Mouse (Mus musculus): ENCODE data around the gene Usp21. TPM values are rescaled to one million over a fixed set of nuclear protein-coding genes. Genes with fewer than 3 reads are reported as not detected.

The Usp21 gene
- polyA plus RNA-seq, 1 experiment from 2014 or later, result 122 TPM

DNA sequence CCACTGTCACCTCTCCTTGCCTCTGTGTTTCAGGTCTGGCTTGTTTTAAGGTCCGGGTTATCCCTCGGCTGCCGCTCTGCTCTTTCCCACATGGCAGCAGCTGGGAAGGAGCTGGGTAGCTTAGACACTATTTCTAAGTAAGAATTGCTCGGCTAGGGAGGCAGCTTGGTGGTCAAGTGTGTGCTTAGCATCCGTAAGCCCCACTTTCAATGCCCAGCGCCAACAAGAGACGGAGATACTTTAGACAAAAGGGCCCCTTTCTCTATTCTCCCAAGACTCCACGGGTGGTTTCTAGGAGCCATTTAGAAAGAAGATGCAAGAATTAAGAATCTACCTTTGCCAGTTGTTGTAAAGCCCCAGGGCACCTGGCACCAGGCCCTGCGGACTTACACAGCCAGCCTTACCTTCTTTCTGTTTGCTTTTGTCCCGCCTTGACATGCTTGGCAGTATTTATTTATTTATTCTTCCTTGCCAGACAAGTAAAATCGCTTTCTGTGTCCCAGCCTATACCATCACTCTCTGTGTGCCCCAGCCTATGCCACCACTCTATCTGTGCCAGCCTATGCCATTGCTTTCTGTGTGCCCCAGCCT is 12.6 kb downstream of the Usp21 start:
- ATAC-seq, result no peak
- H3K27ac ChIP-seq, result no peak overlapping the region
- 74% methylated on average over 11 of the region's 11 CpGs for WGBS
- no peak overlapping the region for H3K4me3 ChIP-seq
- H3K27me3 ChIP-seq, result no peaks in the 10 kb centered on the region
- H3K36me3 ChIP-seq (ENCODE audit: poor library complexity, severe bottlenecking), result peaks cover 69% of the 10 kb centered on the region
- H3K9me3 ChIP-seq (replicated peaks), result no peaks in the 10 kb centered on the region
- no peak overlapping the region for H3K4me2 ChIP-seq
- H3K4me1 ChIP-seq, result peaks cover 31% of the 10 kb centered on the region
- no peak overlapping the region for H3K9ac ChIP-seq

GRCm38 (mm10) chr1:171274171-171274570 is 13.6 kb downstream of the Usp21 start:
- Histone ChIP-seq H3K4me2 (no peak overlapping the region), H3K4me3 (no peak overlapping the region), H3K27me3 (no peaks in the 10 kb centered on the region), H3K4me1 (peaks cover 27% of the 10 kb centered on the region), H3K9ac (no peak overlapping the region), H3K36me3 (ENCODE audit: poor library complexity, severe bottlenecking) (peaks cover 69% of the 10 kb centered on the region), H3K27ac (no peak overlapping the region), H3K9me3 (replicated peaks) (no peaks in the 10 kb centered on the region)
- ATAC-seq, result no peak
- WGBS, result 93% methylated on average over 12 of the region's 12 CpGs

DNA sequence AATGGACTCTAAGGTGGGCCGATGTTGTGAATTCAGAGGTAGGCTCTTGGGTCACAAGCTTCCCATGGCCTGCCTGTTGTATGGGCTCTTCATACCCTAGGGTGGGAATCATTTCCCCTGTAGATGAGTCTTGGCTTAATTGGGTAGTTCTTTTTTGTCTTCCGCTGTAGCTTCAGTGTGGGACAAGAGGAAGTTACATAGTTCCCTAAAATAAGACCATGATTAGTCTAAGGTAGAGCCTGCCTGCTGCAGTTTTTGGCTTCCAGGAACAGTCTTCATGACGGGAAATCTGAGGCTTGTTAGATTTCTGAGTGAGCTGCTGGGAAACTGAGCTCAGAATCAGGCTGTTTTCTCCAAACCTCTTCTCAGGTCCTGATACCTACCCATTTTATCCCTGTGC is 15.7 kb downstream of the Usp21 start:
- Histone ChIP-seq H3K4me1 (peaks cover 27% of the 10 kb centered on the region), H3K9ac (no peak overlapping the region; the same call in 1 of the 2 replicates), H3K9me3 (replicated peaks) (no peaks in the 10 kb centered on the region), H3K4me3 (peak overlapping the region; percentile 4; the same call in 1 of the 2 replicates), H3K27me3 (no peaks in the 10 kb centered on the region), H3K36me3 (ENCODE audit: poor library complexity, severe bottlenecking) (peaks cover 54% of the 10 kb centered on the region), H3K27ac (no peak overlapping the region), H3K4me2 (peak overlapping the region; percentile 98; the same call in 1 of the 2 replicates)
- WGBS, result 90% methylated on average over 3 of the region's 3 CpGs
- ATAC-seq, result no peak

DNA sequence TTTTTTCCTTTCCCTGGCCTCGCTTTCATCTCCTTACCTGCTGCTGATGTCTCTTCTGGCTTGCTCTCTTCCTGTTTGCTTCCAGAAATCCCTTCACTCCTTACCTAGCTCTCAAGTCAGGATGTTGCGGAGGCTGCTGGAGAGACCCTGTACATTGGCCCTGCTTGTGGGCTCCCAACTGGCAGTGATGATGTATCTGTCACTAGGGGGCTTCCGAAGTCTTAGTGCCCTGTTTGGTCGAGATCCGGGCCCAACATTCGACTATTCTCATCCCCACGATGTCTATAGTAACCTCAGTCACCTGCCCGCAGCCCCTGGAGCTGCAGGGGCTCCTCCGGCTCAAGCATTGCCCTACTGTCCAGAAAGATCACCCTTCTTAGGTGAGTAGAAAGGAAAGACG is 16.2 kb downstream of the Usp21 start:
- H3K27me3 ChIP-seq, result no peaks in the 10 kb centered on the region
- H3K4me1 ChIP-seq, result peaks cover 27% of the 10 kb centered on the region
- no peaks in the 10 kb centered on the region for H3K9me3 ChIP-seq (replicated peaks)
- WGBS, result 73% methylated on average over 10 of the region's 10 CpGs
- H3K4me3 ChIP-seq, result peak overlapping the region; percentile 4; the same call in 1 of the 2 replicates
- peaks cover 50% of the 10 kb centered on the region for H3K36me3 ChIP-seq (ENCODE audit: poor library complexity, severe bottlenecking)
- H3K9ac ChIP-seq, result no peak overlapping the region; the same call in 1 of the 2 replicates
- no peak for ATAC-seq
- H3K4me2 ChIP-seq, result peak overlapping the region; percentile 98
- no peak overlapping the region for H3K27ac ChIP-seq

- 58% methylated on average over 9 of the region's 9 CpGs for WGBS
Measured at GRCm38 (mm10) chr1:171271196-171271595, 16.6 kb downstream of the Usp21 start.

GRCm38 (mm10) chr1:171270573-171270900 is 17.3 kb downstream of the Usp21 start:
- Histone ChIP-seq H3K9me3 (replicated peaks) (no peaks in the 10 kb centered on the region), H3K9ac (peak overlapping the region; percentile 90), H3K27me3 (no peaks in the 10 kb centered on the region), H3K36me3 (ENCODE audit: poor library complexity, severe bottlenecking) (peaks cover 39% of the 10 kb centered on the region), H3K27ac (no peak overlapping the region), H3K4me1 (peaks cover 27% of the 10 kb centered on the region), H3K4me3 (peak overlapping the region; percentile 88), H3K4me2 (peak overlapping the region; percentile 98)
- under 1% methylated on average over 18 of the region's 19 CpGs for WGBS
- peak; percentile 71 for ATAC-seq

More at GRCm38 (mm10) chr1:171271196-171271595, 16.6 kb downstream of the Usp21 start:
- Histone ChIP-seq H3K9me3 (replicated peaks) (no peaks in the 10 kb centered on the region), H3K27me3 (no peaks in the 10 kb centered on the region), H3K27ac (no peak overlapping the region), H3K4me1 (peaks cover 27% of the 10 kb centered on the region), H3K4me2 (peak overlapping the region; percentile 98), H3K4me3 (peak overlapping the region; percentile 88), H3K36me3 (ENCODE audit: poor library complexity, severe bottlenecking) (peaks cover 45% of the 10 kb centered on the region), H3K9ac (peak overlapping the region; percentile 90)
- ATAC-seq, result no peak

DNA sequence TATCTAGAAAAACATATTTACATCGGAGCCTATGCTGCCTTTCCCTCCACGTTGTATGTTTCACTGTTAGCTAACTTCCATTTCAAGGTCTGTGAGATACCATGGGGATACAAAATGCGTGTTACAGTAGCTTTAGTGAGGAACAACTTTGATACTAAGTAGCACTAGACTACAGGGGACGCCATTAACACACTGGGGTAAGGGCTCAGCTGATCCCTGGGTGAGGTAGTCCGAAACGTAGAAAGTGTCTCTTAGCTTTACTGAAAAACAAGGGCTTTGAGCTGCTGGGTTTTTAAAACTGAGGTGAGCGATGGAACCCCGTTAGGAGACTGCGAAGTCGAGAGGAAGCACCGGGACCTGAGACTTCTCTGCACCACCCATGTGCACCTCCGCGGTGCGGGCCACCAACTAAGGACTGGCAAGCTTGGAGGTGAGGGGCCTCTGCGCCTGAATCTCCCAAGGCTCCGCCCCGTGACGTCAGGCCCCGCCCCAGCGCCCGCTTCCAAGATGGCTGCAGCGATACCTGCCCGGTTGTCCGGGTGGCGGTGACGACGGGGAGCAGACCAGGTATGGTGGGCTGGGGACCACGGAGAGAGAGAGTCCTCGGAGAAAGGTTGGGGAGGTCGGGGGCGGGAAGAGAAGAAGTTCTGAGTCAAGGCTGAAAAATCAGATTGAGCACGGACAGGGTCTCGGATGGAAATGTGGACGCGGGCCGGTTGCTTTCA is 17.8 kb downstream of the Usp21 start, which contains the start of gene B4galt3:
Gene B4galt3, plus strand, starts transcription at position 481 of the 725 bp plus-strand sequence.
- H3K9me3 ChIP-seq (replicated peaks), result no peaks in the 10 kb centered on the region
- H3K9ac ChIP-seq, result peak within 1 kb of the TSS; percentile 90
- 3% methylated on average over 36 of the region's 36 CpGs for WGBS
- peak within 1 kb of the TSS; percentile 98 for H3K4me2 ChIP-seq
- peak; percentile 97 for ATAC-seq
- H3K4me1 ChIP-seq, result peaks cover 27% of the 10 kb centered on the region
- H3K36me3 ChIP-seq (ENCODE audit: poor library complexity, severe bottlenecking), result peaks cover 33% of the 10 kb centered on the region
- H3K27ac ChIP-seq, result no peak within 1 kb of the TSS
- peak within 1 kb of the TSS; percentile 88 for H3K4me3 ChIP-seq
- no peaks in the 10 kb centered on the region for H3K27me3 ChIP-seq

DNA sequence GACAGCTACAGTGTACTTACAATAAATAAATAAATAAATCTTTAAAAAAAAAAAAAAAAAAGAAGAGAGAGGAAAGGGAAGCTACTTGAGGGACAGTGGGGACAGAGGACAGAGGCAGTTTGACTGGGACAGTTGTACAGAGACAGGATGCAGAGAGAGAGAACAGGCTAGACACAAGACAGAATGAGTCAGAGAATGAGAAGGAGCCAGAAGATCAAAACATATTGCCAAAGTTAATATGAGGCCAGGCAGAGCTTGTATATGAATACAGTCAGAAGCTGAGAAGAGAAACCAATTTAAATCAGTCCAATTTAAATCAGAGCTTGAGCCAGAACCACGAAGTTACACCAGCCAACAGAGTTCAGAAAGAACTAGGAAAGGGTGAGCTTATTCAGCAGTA is 19.4 kb downstream of the Usp21 start:
- no peak overlapping the region for H3K4me2 ChIP-seq
- H3K4me1 ChIP-seq, result peaks cover 34% of the 10 kb centered on the region
- H3K36me3 ChIP-seq (ENCODE audit: poor library complexity, severe bottlenecking), result peaks cover 17% of the 10 kb centered on the region
- WGBS, result 68% methylated on average over 1 of the region's 1 CpGs
- no peaks in the 10 kb centered on the region for H3K27me3 ChIP-seq
- ATAC-seq, result no peak
- H3K4me3 ChIP-seq, result no peak overlapping the region
- H3K9ac ChIP-seq, result no peak overlapping the region
- H3K9me3 ChIP-seq (replicated peaks), result no peaks in the 10 kb centered on the region
- H3K27ac ChIP-seq, result no peak overlapping the region

GRCm38 (mm10) chr1:171265971-171266744 is 21.6 kb downstream of the Usp21 start:
- Histone ChIP-seq H3K4me3 (no peak overlapping the region), H3K27me3 (no peaks in the 10 kb centered on the region), H3K4me2 (no peak overlapping the region), H3K4me1 (peaks cover 29% of the 10 kb centered on the region), H3K27ac (no peak overlapping the region), H3K36me3 (ENCODE audit: poor library complexity, severe bottlenecking) (no peaks in the 10 kb centered on the region), H3K9me3 (replicated peaks) (no peaks in the 10 kb centered on the region), H3K9ac (no peak overlapping the region)
- no peak for ATAC-seq
- WGBS, result 82% methylated on average over 4 of the region's 4 CpGs

DNA sequence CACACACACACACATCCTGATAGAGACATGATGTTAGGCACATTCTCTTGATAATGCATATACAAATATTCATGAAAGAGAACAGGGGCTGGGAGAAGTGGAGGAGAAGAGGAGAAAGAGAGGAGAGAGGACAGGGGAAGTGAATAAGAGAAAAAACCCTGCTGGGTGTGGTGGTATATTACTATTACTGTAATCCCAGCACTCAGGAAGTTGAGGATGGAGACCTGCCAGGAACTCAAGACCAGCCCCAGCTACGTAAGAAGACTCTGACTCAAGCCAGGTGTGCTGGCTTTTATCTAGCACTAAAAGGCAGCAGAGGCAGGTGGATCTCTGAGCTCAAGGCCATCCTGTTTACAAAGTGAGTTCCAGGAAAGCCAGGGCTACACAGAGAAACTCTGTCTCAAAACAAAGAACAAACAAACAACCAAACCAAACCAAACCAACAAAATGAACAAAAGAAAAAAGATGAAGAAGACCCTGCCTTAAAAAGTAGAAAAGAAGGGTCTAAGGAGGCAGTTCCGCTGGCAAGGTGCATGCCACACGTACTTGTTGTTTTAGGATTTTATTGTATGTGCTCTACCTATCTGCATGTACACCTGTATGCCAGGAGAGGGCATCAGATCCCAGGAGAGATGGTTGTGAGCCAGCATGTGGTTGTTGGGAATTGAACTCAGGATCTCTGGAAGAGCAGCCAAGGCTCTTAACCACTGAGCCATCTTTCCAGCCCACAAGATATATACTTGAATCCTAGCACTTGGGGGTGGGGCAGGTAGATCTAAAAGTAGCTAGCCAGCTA is 23.9 kb downstream of the Usp21 start:
- no peak overlapping the region for H3K4me3 ChIP-seq
- H3K27me3 ChIP-seq, result no peaks in the 10 kb centered on the region
- peak overlapping the region; percentile 61 for H3K4me2 ChIP-seq
- H3K4me1 ChIP-seq, result peaks cover 17% of the 10 kb centered on the region
- 76% methylated on average over 3 of the region's 3 CpGs for WGBS
- no peak for ATAC-seq
- no peaks in the 10 kb centered on the region for H3K9me3 ChIP-seq (replicated peaks)
- H3K9ac ChIP-seq, result no peak overlapping the region
- H3K27ac ChIP-seq, result peak overlapping the region; percentile 91
- no peaks in the 10 kb centered on the region for H3K36me3 ChIP-seq (ENCODE audit: poor library complexity, severe bottlenecking)

DNA sequence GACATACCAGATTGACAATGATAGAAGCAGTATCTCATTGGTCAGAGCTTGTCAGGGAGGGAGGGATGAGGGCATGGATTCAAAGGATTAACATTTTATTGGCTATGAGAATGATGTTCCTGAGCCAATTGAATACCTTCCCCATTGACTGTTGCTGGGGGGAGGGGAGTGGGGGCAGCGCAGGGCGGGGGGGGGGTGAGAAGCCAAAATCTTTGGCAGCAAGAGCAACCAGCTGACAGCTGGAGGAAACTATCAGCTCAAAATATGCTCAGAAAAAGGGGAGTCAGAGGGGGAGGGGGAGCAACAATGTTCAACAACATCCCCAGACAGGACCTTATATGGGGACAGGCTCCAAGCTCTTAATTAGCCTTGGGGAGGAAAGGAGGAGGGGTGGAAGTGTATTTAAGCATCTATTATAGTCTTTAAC is 24.6 kb downstream of the Usp21 start:
- Histone ChIP-seq H3K9me3 (replicated peaks) (no peaks in the 10 kb centered on the region), H3K4me2 (peak overlapping the region; percentile 61), H3K27me3 (no peaks in the 10 kb centered on the region), H3K36me3 (ENCODE audit: poor library complexity, severe bottlenecking) (no peaks in the 10 kb centered on the region), H3K4me1 (peaks cover 17% of the 10 kb centered on the region), H3K4me3 (peak overlapping the region; percentile 30; the same call in 1 of the 2 replicates), H3K9ac (no peak overlapping the region), H3K27ac (peak overlapping the region; percentile 91)
- ATAC-seq, result peak; percentile 94
- 6% methylated on average over 2 of the region's 2 CpGs for WGBS
